Mouse (Mus musculus) adrenal gland, adult 18-20 months (tissue): ENCODE results near the gene Wdfy3. TPM values are rescaled to one million over a fixed set of nuclear protein-coding genes. Genes with fewer than 3 reads are reported as not detected.
A peak's percentile ranks its signal among the peaks of the same experiment; 100 is the strongest.

Experiments
- DNase-seq, 2 experiments: peaks; one replicate each; pipeline ENCODE4 v3.0.0; 2021 to 2022; ENCODE audit warnings: low spot score in 2 of 2
- total RNA-seq, 2 experiments: library from RNA; stranded (reverse); gene quantifications; 1 replicate in 1 of 2; 2 replicates in 1 of 2; pipeline ENCODE4 v1.2.3; 2021

Wdfy3 gene
- total RNA-seq, 2 experiments from 2014 or later = 36.6 to 38.6 TPM

DNA sequence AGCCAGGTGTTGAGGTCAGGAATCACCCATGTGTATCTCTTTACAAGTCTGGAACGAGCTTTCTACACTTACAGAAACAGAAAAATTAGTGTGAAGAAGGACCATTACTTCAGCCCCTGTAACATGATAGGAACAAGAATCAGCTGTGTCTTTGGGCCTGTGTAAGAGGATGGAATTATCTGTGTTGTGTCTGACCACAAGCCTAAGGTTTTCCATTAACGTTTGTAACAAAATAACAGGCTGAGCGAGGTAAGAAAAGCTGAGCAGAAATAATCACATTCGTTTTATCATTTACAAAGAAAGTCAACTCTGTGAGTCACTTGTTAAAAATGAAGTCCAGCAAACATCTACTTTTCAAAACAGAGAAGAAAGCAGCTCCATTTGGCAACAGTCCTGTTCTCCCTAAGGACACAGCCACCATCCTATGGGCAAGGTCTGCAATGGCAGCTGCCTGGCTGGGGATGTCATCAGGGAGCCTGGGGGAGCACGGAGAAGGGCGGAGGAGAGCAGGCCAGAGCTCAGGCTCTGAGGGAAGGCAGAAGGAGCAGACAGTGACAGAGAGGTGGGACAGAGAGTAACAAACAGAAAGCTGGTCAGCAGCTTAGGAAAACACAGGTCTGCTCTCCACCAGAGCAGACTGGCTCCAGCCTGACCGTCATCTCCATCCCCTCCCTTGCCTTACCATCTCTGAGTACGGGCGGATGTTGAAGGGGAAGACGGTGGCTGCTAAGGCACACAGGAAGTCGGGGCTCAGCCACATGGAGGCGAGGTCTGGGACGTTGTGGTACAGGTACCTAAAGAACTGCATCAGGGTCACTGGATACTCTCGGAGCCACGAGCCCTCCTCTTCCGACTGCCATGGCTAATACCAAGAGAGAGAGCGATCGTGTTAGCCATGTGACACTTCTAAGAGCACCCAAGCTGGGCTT lies 173.7 kb downstream of the Wdfy3 start:
- DNase-seq = no peak

DNA sequence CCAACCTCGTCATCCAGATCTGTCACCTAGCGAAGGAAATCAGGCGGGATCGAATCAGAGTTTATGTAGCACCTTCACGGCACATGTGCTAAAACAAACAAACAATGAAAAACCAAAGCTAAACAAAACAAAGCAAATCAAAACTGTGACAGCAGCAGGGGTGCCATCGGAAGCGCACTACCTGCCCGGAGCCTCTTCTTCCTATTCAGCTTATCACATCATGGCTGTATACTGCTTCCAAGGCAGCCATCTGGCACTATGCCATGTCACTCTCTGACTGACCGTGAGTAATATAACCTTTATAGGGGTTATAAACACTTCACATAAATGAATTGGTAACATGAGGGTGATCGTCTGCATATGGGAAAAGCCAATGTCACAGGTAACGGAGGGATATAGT lies 174.6 kb downstream of the Wdfy3 start:
- peak in 1 of 2 experiments; percentile 17 for DNase-seq

DNA sequence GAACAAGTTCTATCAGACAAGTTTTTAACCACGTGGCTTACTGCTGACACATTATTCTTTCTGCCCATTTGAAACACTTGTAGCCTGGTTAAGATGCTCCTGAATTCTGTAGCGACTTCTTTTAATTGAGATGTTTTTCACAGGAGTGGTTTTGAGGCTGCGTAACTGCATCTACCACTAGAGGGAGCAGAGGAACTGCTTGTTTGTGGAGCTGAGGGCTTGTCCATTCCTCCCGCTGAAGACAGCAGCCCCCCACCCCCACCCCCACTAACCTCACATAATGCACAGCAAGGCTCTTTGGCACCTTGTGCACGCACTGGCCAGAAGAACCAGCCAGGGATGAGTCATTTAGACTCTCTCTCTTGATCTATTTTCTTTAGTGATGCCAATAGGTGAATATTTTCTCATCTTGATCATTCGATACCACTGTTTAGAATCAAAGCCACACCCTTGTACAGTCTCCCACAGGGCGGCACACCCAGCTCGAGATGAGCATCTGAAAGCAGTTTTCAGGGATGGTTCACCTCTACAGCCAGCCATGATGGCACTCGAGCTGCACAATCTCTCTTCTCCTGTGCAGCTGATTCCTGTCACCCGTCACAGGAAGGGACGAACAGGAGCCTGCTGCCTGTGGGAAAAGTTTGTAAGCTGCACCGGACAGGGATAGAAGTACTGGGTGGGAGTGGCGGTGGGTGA lies 175.8 kb downstream of the Wdfy3 start:
- no peak for DNase-seq

DNA sequence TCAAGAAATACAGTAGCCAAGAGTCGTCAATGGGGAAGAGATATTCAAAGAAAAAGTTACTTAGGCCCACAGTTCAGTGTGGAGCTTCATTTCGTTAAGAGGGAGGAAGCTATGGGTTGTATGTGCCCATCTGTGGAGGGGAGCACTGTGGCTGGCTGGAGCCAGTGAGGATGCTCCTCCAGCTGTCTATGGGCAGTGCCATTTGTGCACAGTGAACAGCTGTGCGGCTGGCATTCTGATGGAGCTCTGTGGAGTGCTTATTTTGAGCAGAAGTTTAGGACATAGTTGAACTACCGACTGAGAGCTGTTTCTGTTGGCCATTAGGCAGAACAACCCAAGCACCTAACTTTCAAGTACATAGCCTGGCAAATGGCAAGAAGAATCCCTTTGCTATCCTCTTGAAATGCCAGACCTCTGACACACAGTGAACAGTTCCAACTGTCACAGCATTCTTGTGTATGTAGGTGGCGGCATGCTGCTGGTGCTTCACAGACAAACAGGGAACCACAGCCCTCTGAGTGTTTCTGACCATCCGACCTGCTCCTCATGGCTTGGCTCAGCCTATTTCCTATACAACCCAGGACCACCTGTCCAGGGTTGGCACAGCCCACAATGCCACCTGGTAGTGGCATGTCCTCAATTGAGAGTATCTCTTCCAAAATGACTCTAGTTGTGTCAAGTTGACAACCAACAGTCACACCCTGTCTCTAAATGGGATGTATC lies 177.9 kb downstream of the Wdfy3 start:
- no peak for DNase-seq

DNA sequence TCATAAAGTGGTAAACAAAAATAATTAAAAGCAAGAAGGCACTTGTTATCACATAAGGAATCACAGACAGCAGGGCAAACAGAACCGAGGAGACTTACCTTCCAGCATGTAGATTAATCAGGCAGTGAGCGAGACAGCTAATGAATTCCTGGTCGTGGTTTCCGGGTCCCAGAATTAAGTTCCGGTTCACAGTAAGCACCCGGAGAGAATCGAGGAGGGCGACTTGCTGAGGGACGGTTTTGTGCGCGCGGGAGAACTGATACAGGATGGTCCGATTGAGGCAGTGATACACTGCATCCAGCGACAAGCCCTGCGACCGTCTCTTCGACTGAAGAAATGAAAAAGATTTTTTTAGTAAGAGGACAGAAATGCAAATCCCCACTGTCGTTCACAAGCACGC lies 181.7 kb downstream of the Wdfy3 start:
- no peak for DNase-seq

DNA sequence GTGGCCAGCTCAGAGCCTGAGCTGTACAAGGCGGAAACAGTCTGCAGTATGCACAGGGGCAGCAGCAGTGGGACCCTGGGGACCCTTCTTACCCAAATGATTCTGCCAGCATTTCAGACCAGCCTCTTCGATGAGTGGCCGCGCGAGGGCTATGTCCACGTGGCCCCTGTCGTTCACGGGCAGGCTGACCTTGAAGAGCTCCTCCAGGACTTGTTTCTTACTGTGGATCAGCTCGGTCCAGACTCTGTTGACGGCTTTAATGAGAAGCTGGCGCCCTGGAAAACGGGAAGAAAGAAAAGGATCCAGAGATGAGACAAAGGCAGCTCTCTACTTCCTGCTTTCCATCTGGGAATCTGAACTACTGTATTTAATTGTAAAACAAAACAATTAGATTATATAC lies 184.7 kb downstream of the Wdfy3 start:
- DNase-seq = no peak

DNA sequence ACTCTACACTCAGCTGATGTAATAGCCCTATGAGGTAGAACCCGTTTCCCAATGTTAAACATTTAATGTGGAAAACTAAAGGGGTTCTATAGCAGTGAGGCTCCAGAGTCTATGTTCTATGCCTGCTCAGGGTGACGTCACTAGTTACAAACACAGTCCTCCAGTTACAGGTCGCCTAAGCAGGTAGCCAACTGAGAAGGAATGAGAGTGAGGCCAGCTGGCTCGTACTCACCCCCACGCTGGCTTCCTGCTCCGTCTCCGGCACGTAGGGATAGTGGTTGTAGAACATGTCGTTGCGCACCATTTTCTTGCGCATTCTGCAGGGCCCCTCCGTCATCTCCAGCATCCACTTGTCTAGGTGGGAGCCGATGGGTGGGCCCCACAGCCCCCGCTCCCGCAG lies 187.5 kb downstream of the Wdfy3 start:
- DNase-seq = no peak

DNA sequence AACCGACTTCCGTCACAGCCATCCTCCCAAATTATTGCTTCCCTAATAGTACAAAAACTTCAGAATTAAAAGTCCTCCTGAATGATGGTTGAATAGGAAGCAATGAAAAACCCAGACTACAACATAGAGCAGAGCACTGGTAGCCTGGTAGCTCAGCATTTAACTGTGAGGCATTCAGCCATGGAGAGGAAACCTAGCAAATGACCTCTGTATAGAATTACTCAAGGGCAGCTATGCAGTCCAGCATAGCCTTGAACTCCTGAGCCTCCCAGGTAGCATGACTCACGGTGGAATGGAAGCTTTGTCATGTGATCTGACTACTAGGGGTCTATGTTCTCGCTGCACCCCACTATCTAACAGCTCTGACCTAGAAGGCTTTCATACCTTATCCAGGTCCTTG lies 189.8 kb downstream of the Wdfy3 start:
- no peak for DNase-seq

DNA sequence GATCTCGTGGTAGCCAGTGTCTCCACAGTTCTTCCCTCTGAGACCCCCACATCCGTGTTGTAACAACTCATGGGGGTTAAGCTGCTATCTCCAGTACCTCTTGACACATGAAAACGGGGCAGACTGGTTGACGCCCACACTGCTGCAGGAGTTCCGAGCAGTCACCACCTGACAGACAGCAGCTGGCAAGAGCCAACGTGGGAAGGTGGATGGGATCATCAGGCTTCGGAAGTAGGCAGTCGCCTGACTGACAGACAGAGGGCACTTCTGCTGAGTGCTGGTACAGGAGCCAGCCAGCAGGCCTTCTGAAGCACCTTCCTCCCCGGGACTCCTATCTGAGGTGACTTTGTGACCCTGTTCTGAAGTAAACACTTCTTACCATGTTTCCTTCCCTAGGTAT lies 191.3 kb downstream of the Wdfy3 start:
- no peak for DNase-seq

DNA sequence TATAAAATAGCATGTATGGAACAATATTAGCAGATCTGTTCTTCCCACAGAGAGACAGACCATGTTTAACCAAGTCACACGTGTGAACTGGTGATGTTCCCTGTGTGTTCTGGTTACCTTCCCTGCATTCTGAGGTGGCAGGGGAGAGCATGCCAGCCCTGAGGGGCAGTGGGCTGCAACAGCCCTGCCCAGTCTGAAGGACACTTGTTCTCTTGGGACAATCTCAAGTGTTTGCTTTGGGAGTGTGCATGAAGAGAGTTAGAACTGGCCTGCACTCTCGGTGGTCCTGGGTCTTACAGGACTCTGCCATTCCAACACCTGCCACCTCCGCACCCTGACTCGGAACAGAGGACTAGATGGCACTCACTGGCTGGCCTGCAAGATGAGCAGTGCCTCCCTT lies 193.5 kb downstream of the Wdfy3 start:
- no peak for DNase-seq

DNA sequence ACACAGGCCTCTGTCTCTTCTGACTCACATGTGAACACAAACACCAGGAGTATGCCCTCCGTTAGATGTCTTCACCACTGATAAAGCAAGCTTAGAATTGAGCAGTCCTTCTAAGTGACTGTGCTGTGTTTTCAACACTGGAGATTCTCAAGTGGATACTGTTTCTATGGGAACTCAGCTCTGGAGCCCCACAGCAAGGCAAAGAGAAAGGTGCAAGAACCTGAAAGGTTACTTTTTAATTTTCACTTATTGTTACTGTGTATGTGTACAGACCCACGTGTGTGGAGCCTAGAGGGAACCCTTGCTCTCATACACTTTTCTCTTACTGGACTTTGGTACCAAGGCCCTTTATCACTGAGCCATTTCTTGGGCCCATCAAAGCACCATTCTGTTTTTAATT lies 203.0 kb downstream of the Wdfy3 start:
- no peak for DNase-seq

DNA sequence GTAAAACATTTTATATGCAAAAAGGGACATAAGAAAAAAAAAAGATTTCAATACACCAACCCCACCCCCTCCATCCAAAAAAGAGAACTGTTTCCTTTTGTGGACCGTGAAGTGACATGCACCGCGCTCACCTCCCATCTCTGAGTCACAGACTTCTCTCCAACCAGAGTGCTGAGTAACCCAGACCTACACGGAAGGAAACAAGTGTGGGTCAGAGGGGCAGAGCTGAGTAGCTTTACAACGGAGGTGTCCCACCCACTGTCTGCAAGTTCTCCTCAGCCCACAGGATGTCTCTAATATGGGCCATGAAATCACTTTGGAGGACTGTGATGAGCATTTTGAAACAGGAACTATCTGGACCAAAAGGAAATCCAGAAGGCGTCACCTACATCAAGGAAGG lies 205.8 kb downstream of the Wdfy3 start:
- no peak for DNase-seq

DNA sequence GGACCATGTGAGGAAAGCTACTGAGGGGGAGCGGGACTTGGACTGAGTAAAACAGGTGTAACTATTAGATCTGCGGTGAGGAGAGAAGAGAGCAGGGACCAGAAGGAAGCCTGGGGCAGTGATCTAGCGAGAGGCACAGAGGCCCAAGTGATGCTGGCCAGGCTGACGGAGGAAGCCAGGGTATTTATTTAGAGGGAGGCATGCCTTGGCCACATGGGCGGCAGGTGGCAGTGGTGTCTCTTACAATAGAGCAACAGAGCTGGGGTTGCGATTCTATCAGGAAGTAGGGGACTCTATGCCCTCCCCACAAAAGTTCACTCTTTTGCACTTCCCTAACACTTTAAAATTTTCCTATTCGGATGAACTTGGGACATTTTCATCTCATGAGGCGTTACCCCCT lies 207.1 kb downstream of the Wdfy3 start:
- no peak for DNase-seq

DNA sequence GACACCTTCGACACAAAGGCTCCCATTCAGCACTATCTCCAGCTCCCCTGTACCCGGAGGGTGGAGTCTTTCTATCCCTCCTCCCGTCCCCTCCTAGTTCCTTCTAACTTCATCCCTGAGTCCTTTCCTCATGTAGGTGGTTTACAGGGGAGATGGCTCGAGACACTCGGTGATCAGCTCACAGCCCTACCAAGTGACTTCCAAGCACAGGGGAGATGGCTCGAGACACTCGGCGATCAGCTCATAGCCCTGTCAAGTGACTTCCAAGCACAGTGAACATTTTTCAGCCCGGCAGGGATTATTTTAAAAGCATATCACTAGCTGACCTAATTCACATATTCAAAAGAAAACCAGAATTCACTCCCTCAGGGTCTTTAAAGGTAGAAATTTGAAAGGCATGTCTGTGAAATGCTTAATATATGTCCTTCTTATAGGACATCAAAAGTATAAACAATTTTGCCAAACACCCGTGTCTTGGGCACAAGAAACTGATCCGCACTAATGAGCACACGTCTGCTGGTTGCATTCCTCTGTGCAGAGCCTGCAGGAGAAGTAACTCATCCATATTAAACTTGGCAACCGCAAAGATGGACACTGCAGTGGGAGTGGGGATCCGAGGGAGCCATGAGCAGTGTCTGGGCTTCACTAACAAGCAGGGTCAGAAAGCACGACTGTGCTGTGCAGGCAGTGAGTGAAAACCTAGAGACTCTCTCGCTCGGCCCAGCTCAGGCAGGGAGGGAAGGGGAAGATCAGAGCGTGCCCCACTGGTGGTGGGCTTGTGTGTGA lies 207.7 kb downstream of the Wdfy3 start:
- no peak for DNase-seq

DNA sequence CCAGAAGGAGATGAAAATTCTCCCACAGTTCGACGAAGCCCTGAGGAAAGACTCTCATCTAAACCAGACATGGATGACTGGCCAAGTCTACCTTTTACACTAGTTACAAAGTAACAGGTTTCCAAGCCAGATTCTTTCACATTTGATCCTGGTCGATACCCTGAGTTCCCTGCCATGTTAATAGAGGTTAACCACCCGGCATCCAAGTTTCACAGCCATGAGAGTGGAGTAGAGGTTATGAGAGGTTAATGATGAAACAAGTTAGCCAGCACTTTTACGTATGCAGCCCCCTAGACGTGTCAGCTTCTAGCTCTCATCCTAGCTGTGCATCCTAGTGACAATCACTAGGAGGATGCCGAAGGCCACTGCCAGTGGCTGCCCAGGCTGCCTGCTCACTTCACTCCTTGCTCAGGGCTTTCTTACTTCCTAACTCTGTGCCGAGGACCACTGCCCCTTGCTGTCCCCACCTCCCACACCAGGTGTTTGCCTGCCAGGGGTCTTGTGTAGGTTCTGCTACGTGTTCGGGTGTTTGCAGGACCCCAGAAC lies 210.8 kb downstream of the Wdfy3 start:
- DNase-seq = no peak

DNA sequence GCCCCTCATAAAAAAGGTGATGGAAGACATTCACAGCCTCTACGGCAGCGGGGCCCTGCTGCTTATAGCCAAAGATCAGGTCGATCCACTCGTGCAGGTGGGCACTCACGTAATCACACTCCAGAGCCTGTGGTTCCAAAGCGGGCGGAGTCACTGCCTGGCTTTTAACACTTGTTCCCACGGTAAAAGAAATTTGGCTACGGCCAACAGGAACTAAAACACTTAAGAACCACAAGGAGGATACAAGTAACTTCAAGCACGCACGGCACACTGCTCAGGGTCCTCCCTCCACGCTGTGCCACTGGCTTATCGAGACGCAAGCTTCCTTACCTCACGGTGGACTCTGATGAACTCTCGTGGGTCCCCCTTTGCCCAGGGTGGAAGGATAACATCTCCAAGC lies 214.2 kb downstream of the Wdfy3 start:
- no peak for DNase-seq

DNA sequence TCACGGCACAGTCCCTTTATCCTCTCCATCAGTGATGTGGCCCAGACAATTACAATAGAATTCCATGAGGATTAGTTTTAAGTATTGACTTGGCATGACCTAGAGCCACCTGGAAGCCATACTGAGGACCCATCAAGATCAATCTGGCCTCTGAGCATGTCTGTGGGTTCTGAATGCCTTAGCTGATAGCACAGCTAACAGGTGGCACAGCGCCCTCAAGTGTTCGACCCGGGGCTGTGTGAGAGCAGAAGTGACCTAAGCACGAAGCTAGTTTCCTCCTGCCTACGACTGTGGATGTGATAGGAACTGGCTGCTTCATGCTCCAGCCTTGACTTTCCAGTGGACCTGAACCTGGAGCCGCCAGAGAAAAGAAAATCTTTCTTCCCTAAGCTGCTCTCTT lies 215.1 kb downstream of the Wdfy3 start:
- DNase-seq = no peak

DNA sequence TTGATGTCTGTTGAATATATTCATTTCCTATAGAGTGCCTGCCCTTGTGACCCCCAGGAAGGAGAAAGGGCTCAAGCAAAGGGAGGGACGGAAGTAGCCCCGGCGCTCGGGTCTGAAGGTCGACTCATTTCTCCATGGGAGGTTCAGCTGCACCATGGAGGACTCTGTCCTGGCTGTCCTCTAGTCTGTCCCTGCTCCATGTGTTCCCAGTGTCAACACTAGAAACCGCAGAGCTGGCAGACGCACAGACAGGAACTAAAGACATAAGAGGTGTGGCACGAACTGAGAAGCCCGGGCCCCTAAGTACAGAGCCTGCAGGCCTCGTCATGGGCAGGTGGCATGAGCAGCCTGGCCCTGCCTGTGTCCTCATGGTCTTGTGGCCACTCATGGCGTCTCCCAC lies 215.6 kb downstream of the Wdfy3 start:
- DNase-seq = no peak

DNA sequence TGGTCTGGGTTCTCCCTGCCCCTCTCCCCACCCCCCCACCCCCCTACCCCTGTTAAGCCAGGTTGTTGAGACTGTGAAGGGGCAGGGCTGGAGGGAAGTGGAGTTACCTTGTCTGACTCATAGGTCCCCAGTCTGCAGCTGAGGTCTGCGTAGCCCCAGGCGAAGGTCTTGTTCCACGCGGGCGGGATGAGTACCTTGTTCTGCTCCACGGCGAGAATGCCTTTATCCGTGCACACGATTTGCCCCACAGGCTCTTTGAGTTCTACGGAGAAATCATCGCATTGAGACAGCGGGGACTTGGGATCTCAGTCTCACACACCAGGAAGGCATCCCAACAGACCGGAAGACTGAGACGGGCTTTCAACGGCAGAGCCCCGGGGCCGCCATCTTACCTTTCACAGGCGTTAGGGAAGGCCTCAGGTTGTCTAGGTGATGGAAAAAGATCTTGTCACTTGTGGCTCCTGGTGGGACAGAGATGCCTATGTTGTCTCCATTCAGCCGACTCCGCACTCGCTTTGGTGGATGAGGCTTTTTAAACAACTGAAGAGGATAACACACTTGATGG lies 217.5 kb downstream of the Wdfy3 start:
- no peak for DNase-seq

DNA sequence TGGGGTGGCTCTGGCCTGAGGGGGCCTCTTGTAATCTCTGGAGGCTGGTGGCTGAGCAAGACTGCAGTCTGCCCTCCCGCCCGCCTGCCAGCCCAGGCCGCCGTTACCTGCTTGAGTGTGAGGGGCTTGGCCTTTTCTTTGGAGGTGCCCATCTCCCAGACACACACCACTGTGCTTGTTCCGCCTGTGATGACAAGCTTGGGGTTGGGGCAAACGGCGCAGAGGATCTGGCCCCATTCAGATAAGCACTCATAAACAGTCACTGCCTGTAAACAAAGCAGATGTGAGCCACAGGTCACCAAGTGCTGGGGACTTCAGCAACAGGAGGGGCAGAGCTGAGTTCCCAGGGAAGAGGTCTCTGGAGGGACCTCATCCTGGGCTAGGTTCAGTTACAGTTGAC lies 218.6 kb downstream of the Wdfy3 start:
- DNase-seq = no peak

DNA sequence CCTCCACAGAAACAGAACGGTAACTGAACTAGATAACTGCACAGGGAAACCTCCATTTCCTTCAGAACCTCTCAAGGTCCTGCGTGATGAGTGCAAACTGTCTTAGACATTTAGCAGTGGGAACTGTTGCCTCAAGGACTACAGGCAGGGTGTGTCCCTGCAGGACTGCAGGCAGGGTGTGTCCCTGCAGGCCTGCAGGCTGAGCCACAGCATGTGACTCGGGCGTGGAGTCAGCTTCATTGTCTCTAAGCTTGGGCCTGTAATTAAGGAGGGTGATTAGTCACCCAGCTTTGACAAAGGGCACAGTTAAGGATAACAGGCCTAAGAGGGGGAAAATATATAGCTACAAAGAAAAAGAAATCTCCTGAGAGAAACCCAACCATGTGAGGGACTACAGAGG lies 222.0 kb downstream of the Wdfy3 start:
- no peak for DNase-seq
